Mouse (Mus musculus) yolk sac, embryonic 10.5 days (tissue): ENCODE measurements at regions not wholly inside any gene's neighbourhood (a gene's known extent, or its start where the extent isn't known, plus 50 kb on each side); places are given as distances from the start of the nearest gene placed in this dataset.
A peak's percentile ranks its signal among the peaks of the same experiment; 100 is the strongest.

Experiments used
- DNase-seq: peaks from one replicate; pipeline ENCODE4 v3.0.0-alpha.2; 2017; ENCODE audit warnings: low spot score

DNA sequence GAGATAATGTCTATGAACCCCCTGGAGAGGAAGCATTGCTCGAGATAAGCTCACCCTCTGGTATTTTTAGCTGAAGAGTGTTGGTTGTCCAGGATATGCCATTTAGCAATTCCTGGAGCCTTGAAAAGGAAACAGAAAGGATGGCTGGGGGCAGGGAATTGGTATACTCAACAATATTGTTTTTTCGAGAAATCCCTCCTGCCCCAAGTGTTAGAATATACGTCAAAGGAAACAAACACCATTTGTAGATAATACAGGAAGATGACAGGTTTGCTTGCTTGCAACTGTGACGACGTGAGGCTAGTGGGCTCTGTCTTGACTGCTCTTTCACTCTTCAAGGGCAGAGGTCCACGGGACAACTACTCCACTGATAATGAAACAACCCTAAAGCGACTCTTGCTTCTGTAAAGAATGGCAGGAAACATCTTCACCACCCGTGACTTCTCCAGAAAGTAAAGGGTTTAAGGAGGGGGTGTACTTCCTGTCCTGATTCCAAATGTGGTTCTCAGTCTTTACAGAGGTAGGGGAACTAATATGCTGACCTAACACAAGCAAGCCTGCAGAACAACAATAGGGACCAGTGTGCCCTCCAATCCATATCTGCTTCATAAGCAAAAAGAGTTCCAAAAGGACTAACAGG lies 270.3 kb downstream of the Ets1 start:
- DNase-seq: peak; percentile 20

DNA sequence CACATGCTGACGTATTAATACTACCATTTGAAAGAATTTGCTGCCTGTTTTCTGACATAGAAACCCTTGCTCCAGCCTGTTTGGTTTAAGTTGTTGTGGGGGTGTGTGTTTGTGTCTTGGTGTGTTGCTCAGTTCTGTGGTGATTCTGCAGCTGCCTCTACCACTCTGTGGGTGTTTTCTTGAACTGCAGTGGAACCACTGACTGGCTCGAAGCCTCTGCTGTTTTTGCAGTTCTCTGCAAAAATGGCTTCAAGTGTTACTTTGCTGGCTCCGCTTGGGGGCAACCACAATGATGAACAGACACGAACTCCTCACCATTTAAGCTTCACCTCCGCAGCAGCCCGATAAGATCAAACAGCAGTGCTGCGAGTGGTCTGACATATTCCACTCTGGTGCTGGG lies 274.6 kb downstream of the Ets1 start:
- no peak for DNase-seq

DNA sequence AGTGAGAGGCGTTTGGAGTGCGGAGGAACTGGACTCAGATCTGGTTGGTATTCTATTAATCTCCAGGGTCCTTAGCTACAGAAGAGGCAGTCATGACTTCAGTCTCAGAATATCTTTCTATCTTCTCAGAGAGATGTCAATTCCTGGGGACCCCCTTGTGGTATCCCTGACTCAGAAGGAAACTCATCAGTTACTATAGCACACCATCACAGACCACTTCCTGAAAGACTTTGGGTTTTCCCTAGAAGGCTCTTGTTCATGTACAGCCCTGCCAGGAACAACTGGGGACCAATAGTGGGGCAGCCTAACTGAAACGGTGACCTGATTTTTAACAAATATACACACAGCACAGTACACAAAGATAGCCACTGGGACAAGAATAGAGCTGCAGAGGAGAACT lies 279.6 kb downstream of the Ets1 start:
- DNase-seq: no peak

DNA sequence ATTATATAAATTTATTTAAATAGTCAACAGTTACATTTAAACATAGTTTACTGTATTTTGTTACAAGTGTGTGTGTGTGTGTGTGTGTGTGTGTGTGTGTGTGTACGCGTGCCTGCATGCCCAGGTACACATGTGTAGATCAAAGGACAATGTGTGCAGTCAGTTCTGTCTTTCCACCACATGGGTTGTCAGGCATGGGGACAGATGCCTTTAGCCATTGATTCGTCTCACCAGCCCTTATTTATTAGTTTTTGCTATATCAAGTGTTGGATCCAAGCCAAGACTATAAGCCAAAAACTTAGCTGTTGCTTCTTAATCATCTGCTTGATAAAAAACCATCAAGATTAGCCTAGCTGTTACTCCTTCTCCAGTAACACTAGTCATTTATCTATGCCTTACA lies 280.7 kb downstream of the Ets1 start:
- DNase-seq: no peak

DNA sequence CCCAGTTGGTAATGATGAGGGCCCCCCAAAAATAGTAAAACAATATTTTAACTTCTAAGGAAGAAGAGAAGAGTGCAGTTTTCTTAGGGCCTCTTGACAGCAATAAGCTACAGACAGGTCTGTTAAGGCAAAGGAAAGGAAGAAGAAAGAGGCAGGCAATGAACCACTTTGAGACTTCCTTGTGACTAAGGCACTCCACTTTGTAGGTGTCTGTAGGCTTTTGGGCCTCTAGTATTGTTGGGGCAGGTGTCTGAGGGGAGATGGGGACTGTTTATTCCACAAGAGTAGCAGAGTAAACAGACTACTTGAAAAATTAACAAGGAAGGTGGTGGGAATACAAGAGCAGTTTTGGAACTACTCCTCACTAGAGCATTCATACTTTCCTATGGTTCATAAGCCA lies 287.9 kb downstream of the Ets1 start:
- no peak for DNase-seq

DNA sequence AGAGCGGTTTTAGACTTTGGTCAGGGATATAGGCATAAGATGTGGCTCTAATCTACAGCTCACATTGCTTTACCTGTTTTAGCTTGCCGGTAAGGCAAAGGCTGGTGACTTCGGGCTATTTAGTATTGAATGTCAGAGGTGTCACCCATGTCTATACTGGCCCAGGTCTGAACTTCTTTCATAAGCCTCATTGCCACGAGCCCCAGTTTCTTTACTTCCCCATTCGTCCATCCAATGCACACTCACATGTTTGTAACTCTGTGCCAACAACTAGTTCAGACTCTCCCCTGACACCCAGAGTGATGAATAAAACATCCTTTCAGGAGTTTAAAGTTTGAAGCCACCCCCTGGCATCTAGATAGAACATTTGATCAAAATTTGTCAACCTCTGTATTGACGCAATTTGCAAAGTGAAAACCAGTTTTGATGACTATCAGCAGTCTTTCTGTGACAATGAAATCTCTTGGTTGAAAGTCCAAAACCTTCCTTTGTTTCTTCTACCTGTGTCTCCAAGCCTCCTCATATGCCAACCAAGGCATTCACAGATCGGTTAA lies 288.4 kb downstream of the Ets1 start:
- no peak for DNase-seq

DNA sequence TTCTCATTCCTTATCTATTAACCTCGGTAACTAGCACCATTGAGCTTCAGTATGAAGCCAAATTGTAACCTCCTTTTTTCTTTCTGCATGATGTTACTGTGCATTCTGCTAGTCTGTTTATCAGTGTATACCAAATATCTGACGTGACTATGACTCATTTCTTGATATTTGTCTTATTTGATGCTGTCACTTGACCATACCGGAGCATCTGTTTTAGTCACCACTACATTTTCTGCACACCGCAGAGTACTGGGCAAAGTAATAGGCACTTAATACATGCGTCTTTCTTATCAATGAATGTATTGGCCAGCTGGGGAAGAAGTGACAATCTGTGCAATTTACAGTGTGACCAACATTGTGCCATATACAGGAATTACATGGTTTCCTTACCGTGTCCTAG lies 289.0 kb downstream of the Ets1 start:
- DNase-seq: no peak

DNA sequence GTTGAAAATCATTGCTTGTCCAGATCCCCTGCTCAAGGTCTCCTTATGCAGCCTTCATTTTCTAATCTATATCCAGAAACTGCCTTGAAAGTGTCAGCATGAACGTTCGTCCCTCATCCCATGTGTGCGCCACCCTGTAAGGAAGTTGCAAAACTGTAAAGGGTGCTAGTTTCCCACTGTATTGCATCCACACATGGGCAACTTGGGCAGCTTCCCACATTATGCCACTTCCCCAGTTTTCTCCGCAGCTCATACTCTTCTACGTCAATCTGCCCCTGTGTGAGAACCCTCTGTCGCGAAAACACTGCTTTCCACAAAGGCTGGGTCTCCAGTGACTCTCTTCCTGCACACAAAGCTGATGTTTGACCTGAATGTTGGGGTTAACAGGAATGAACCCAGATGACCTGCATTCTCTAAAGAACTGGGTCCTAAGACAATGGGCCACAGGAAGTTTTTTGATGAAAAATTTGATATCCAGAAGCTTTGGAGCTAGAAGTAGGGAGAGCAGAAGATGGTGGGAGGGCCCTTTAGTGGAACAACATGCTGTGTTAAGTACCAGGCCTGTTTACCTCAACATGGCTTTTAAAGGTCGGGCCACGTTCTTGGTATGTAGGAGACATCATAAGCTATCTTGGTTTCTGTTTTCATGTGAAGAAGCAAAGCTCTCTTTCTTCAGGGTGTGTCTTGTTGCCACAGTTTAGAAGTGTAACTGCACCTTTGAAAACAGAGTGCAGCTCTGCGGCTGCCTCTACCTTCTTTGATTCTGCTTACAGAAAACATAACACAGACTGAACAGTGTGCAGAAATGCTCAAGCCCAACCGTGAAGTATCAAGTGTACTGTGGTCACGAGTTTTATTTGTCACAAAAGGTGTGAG lies 289.9 kb downstream of the Ets1 start:
- no peak for DNase-seq

DNA sequence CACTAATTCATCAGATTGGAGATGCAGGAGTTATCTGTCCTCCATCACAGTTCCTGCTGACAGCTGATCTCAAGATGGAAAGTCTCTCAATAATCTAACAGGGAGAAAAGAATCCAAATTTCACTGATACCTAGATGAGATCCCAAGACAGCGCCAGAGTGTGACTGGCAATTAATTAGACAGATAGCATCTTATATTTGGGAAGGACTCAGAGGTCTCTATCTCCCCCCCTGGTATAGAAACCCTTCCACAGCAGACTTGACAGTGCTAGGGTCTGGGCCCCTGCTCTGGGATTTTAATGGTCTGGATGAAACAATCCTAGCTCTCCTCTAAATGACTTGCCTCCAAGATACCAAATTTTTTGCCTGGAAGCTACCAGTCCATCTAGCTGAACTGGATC lies 291.6 kb downstream of the Ets1 start:
- DNase-seq: no peak

DNA sequence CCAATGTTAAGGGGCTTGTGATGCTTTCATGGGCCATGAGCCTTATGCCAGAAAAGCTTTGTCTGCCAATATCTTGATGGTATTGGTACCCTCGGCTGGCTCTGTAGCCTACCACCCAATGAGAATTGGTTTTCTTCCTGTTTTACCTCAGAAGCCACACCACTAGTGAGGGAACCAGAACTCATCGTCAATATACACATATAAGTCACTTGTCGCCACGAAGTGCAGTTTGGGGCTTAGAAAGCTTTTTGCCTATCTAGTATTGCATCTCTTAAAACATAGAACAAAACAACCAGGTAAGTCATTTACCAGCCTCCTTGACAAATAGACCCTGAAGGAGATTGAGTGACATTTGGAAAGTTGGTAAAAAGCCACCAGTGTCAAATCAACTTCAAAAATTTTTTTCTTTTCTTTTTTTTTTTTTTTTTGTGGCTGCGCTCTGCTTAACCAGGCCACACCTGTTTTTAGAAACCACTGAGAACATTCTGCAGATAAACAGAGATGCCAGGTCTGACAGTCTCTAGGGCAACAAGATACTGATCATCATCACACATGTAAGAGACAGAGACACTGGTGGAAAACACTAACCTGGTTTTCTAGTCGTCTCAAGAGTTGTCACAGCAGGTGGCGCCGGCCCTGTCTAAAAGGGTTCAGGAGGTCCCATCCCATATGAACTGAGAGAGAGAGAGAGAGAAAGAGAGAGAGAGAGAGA lies 292.4 kb downstream of the Ets1 start:
- DNase-seq: no peak

DNA sequence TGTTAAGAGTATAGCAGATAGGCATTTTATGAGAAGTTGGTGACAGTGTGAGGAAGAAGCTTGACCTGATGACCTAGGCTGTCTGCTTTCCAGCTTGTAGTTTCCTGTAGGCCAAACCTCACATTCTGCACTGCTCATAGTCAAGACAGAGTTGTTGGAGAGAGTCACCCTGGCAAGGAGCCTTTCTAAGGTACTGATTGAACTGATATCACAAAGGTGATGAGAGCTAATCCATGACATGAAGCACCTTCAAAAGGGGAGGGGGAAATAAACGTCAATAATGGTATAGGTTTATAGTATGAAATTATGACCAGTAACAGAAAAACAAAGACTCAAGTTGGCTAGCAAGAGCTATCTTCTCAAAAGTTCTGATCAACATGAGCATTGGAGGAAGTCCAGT lies 293.3 kb downstream of the Ets1 start:
- no peak for DNase-seq

DNA sequence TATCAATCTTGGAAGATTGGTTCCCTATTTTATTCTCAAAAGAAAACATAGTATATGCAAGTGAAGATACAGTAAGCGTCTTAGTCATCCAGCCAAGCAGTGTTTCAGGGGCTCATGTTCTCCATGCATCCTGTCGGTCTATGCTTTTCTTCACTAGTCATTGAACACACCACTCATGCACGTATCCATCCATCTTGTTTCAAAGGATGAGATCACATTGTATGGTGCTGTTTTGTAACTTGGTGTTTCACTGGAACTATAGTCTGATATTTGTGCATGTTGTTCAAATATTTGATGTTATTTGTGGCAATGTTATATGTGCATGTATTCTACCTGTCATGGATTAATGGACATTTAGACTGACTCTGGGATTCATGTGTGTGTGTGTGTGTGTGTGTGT lies 293.8 kb downstream of the Ets1 start:
- DNase-seq: no peak

DNA sequence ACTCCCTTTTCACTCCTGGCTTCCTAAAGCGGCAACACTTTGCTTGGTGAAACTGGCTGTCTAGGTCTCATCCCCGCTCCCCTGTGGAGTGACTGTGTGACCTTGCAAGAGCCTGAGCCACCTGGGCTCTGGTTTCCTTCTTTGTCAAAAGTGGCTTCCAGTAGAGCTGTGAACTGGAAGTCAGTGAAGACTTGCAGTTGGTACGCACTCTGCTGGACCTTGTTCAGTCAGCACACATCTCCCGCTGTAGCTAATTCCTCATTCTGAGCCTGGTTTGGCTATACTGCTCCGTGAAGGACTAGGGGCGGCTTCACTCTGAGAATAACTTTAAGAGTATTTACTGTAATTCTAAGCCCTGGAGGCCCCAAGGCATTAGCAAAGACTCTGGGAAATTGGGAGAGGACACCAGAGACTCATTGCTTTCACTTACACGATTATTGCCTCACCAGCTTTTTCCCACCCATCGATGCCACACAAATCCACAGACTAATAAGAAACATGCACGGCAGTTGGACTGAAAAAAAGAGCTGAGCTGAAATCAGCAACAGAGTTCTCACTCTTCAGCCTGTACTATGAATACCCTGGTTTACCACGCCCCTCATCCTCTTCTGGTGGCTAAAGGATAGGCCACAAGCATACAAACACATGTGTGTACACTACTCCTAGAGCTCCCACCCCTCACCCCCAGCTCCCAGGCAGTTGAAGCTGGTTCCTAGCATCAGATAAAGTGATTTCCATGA lies 295.4 kb downstream of the Ets1 start:
- DNase-seq: no peak

DNA sequence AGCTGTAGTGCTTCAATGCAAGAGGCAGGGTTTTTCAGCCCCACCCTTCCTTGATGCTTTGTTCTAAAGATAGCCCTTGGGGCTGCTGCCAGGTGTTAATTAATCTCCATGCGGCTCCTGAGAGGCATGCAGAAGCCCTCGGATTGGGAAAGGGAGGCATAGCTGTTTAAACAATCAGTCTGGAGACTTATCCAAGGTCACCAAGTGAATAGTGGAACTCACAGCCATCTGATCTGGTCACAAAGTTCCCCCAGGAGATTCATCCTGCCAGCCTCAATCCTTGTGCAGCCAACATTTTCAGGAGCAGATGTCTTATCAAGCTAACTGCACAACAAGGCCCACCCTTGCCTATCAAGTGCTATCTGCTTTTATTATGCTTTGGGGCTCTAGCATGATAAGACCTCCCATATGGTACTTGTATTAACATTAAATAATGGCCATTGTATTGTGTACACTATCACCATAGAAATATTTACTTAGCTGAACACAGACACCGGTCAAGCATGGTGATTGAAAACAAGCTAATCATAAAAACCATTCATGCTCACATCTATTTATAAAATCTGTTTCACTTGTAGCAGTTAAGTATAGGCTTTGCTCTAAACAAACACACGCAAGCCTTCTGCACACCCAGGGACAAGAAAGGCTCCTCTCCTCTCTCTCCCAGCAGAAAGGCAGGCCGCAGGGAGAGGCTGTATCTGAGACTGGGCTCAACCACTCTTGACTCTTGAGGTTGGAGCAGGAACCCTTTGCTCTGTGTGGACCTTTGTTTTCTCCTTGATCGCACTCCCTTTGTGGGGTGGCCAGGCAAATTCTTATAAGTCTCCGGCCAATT lies 297.4 kb downstream of the Ets1 start:
- DNase-seq: no peak

DNA sequence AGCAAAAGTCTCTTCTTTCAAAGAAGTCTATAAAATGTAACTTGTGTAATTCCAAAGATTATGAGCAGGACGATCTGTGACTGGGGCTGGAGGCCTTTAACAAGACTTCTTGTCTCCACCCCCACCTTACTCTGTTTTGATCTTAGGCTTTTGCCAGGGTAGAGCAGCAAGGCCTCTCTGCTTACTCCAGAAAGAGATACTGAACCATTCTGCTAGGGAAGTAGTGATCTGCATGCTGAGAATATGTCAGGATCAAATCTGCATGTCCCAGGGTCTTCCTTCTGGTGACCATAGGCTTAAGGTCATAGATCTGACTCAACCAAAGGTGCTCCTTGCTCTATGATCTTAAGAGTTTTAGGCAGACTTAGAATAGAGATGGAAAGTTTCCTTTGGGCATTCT lies 298.4 kb downstream of the Ets1 start:
- DNase-seq: no peak

DNA sequence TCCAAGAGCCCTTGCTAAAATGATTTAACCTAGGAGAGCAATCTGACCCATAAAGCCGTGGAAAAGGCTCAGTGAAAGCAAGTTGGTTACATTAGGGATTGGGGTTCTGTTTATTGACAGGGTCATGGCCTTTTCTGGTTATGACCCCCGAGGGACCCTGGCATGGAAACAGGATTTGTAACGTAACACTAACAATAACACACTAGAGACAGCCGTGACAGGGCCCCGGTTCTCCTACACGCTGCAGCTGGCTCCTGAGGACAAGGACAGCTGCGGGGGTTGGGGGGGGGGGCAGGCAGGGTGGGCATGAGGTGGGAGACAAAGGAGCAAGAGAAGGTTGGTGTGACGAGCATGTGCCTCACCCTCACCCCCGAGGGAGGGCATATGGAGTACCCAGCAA lies 300.4 kb downstream of the Ets1 start:
- DNase-seq: peak; percentile 27

DNA sequence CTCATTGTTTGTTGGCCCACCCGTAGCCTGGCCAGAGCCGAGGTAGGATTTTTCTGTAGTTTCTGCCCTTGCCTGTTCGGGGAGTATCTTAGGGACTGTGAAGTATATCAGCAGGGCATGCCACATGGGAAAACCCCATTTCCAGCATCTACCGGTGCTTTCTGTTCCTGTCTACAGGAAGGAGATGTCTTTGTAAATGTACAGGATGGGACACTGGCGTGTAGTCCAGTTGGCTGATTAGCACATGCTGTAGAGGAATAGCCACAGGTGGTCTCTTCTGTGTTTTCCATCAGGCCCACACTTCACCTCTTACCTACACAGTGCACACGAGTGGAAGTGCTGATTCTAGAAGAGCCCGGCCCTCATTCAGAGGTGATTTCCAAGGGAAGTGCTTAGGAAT lies 301.4 kb downstream of the Ets1 start:
- DNase-seq: no peak

DNA sequence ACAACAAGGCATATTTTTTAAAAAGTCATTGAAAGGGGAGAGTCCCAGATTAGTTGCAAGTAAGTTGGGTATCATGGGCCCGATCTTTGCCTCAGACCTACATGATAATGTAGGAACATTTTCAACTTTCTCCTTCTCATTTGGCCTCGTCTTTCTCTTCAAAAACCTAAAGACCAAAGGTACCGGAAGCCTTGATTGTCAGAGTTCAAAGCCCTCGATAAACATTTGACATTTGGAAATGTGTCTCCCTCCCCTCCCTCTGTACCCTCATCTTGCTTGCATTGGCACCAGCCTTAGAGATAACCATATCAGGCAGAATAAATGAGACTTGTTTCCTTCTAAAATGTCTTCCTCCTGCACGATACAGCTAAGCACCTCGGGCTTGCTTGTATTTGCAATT lies 302.8 kb downstream of the Ets1 start:
- DNase-seq: no peak

DNA sequence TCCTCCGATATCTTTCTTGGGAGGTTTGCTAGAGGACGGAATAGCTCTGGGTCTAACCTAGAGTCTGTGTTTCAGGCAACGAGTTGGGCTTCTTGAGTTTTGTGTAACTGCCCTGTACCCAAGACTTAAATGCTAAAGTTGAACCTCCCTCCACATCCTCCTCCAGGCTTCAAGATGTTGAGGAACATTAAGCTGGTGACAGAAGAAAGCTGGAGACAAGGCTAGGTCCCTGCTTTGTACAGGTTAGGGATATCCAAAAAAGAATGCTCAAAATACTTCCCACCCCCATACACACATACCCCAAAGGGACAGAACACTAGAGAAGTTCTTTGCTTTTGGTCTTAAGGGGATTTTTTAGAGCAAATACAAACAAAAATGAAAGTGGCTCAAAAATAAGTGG lies 303.6 kb downstream of the Ets1 start:
- no peak for DNase-seq

DNA sequence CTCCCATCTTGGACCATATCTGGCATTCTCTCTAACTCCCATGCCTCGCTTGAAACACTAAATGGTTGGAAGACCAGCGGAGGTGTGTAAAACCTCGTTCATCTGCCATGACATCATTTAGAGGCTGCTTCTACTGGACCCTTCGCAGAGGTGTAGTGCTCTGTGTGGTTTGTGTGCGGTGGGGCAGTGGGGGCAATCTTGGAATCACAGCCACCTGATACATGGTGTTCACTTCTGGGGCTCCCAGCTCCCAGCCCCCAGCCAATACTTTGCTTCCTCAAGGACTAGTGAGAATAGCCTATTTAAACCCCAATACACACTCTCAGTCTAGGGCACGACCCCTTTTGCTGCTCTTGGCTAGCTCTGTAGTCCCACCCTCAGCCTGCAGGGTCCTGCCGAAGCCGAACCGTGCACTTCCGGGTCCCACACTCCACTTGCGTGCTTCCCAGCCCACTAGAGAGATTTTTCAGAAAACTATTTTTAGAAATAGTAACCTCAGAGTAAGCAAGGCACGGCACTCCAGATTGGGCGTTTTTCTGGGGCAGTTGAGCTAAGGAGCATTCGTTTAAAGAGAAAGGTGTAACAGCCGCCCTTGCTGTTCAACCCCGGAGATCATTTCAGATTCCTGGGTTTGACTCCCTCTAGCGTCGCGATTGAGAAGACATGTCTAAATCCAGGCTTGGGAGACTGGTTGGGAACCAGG lies 304.2 kb downstream of the Ets1 start:
- peak; percentile 80 for DNase-seq
